Mouse (Mus musculus) forebrain, embryonic 11.5 days (tissue): ENCODE measurements around the gene Gm21985. TPM values are rescaled to one million over a fixed set of nuclear protein-coding genes. Genes with fewer than 3 reads are reported as not detected.
"Not testable (repeated sequence)": the region's sequence is repeated elsewhere in the genome, so short reads cannot be mapped to it uniquely, and the experiment has no call there.

Experiments
- ATAC-seq: fragments of 200-750 bp; cut with Nextera tagmentation; replicated peaks from 2 replicates; pipeline ENCODE4 v1.8.0; 2017; ENCODE audit warnings: moderate TSS enrichment; ENCODE audit not compliant: low FRiP score
- DNase-seq: peaks from one replicate; pipeline ENCODE4 v3.0.0-alpha.2; 2017; ENCODE audit warnings: low spot score
- H3K27ac ChIP-seq: fragments of 300-500 bp; sonication (generic); 2 replicates; pipeline ENCODE4 v1.5.1; 2014; ENCODE audit warnings: low read depth, low read length
- H3K27me3 ChIP-seq: fragments of 300-500 bp; sonication (generic); 2 replicates; pipeline ENCODE4 v1.6.1; 2014; ENCODE audit warnings: mild to moderate bottlenecking, low read length, mixed read lengths; ENCODE audit not compliant: control insufficient read depth, insufficient read depth
- H3K36me3 ChIP-seq: fragments of 300-500 bp; sonication (generic); 2 replicates; pipeline ENCODE4 v1.6.1; 2014; ENCODE audit warnings: mild to moderate bottlenecking, low read length, moderate library complexity, mixed read lengths; ENCODE audit not compliant: control insufficient read depth, insufficient read depth
- H3K4me1 ChIP-seq: fragments of 300-500 bp; sonication (generic); replicated peaks from 2 replicates; pipeline ENCODE4 v1.6.1; 2014; ENCODE audit warnings: low read length, mixed read lengths; ENCODE audit not compliant: control insufficient read depth, insufficient read depth
- H3K4me2 ChIP-seq: fragments of 300-500 bp; sonication (generic); 2 replicates; pipeline ENCODE4 v1.6.1; 2014; ENCODE audit warnings: low read depth, mild to moderate bottlenecking, low read length, moderate library complexity, mixed read lengths; ENCODE audit not compliant: severe bottlenecking
- H3K4me3 ChIP-seq: fragments of 300-500 bp; sonication (generic); 2 replicates; pipeline ENCODE4 v1.5.1; 2014; ENCODE audit warnings: low read depth, low read length
- H3K9ac ChIP-seq: fragments of 300-500 bp; sonication (generic); 2 replicates; pipeline ENCODE4 v1.6.1; 2014; ENCODE audit warnings: low read length
- H3K9me3 ChIP-seq: fragments of 300-500 bp; sonication (generic); 2 replicates; pipeline ENCODE4 v1.6.1; 2016; ENCODE audit warnings: low read length, mixed read lengths; ENCODE audit not compliant: control insufficient read depth
- WGBS: fragments of 180-500 bp; shearing (Covaris S2); extraction: QIAGEN DNeasy Blood & Tissue Kit; methylation state at CpG from one replicate; pipeline ENCODE4 v1.1.7; 2014; 5-methylcytosine and 5-hydroxymethylcytosine counted together
- polyA plus RNA-seq: library from polyadenylated mRNA; unstranded; fragments of >200 nt; fragmentation: Nextera tagmentation; extraction: Ambion mirVana; gene quantifications from 2 replicates; pipeline ENCODE4 v1.2.1, GENCODE M21; 2014

The Gm21985 gene
- polyA plus RNA-seq, 1 experiment from 2014 or later = 0.09 TPM

DNA sequence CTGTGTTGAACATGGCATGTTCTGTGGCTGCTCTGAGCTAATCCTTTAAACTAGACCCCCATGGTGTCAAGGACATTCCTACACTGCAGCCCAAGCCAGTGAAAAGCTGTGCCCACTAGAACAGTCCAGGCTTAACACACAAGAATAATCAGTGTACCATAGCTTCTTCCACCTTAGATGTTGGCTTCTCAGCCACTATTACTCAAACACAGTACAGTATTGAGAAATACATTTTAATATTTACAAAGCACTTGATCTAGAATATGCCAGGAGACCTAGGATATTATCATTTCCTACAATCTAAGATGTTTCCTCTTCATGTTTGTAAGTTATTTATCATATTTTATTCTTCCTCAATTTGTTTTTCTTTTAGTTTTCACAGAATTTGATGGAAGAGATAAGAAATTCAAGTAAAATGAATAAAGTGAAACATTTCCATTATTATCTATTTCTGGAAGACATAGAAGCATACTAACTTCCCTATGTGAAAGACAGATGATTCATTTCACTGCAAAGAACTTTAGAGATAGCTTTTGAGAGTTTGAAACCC is 182.5 kb downstream of the Gm21985 start:
- Histone ChIP-seq H3K27me3 (no peaks in the 10 kb centered on the region), H3K4me3 (no peak overlapping the region), H3K27ac (no peak overlapping the region), H3K9me3 (no peaks in the 10 kb centered on the region), H3K36me3 (no peaks in the 10 kb centered on the region), H3K4me2 (no peak overlapping the region), H3K9ac (no peak overlapping the region), H3K4me1 (no peaks in the 10 kb centered on the region)
- ATAC-seq (no peak), DNase-seq (no peak)

DNA sequence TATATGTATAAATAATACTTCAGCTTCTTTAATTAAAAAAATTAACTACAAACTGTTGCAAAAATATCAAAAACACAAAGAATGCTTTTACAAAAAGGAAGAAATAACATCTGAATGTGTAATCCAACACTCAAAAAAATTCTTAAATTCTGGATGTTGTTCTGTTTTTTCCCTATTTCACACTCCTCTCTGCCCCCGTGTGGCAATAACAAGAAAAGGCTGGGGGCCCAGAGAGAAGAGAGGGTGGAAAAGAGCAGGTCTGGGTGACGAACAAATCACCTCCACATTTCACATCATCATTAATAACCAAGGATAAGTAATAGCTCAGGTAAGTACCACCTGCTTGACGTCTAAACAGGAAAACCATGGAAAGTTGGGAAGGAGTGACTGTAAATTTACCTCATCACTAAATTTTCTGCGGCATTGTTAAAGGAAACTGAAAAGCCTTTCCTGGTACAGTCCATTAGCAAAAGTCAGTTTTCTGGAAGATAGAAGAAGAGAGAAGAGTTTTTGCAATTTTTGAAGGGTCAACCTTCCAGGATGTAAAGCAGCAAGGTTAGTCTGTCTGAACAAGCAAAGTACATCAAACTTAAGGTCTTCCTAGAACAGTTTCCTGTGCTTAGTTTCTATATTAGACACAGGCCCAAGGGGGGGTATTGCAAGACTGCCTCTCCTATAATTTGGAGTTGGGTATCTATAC is 183.6 kb downstream of the Gm21985 start:
- 37% methylated on average over 4 of the region's 4 CpGs for WGBS

DNA sequence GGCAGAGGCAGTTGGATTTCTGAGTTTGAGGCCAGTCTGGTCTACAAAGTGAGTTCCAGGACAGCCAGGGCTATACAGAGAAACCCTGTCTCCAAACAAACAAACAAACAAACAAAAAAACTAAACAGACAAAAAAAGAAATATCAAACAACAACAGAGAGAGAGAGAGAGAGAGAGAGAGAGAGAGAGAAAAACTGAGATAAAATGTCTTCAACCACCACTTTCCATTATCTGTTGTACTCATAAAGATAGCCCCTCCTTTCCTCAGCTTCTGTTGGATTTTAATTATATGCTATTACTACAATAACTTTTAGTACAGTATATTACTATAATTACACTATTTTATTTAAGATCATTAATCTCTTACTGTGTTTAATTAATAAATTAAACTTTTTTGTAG is 186.4 kb downstream of the Gm21985 start:
- not testable (repeated sequence) for H3K4me1 ChIP-seq, DNase-seq

More for the DNA sequence above, 183.6 kb downstream of the Gm21985 start:
- ATAC-seq (no peak), DNase-seq (no peak)
- Histone ChIP-seq H3K9me3 (no peaks in the 10 kb centered on the region), H3K4me3 (no peak overlapping the region), H3K9ac (no peak overlapping the region), H3K4me1 (no peaks in the 10 kb centered on the region), H3K27me3 (no peaks in the 10 kb centered on the region), H3K27ac (no peak overlapping the region), H3K4me2 (no peak overlapping the region), H3K36me3 (no peaks in the 10 kb centered on the region)

DNA sequence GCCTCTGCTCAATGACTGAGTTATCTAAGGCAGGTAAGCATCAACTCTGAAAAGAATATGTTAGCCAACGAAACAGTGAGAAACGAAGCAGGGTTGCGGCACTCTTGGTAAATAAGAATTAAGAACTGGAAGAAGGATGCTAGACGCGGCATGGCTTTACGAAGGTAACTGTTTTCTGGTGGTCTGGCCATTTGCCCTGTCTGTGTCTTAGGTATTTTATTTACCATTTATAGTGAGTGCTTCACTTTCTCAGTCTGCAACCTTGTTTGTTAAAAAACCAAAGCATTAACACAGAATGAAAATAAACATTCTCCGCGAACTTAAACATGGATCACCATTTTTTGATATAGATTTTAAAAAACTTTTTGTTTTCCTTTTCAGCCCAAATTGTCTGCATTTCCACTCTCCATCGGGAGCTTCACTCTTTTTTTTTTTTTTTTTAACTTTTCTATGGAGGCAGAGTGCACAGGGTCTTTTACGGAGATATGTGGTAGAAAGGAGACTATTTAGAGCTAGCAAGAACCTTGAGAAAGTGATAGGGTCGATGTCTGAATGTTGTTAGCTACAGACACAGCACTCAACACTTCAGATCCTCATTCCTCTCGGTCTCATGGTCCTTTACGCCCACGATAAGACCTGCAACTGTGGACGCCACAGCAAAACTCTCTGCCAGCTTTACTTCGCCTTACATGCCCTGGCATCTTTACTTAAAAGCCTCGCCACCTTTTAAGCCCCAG is 188.2 kb downstream of the Gm21985 start:
- Histone ChIP-seq H3K27ac (no peak overlapping the region), H3K9me3 (no peaks in the 10 kb centered on the region), H3K4me1 (no peaks in the 10 kb centered on the region), H3K4me3 (peak overlapping the region; percentile 81), H3K27me3 (no peaks in the 10 kb centered on the region), H3K36me3 (no peaks in the 10 kb centered on the region), H3K4me2 (peak overlapping the region; percentile 63), H3K9ac (peak overlapping the region; percentile 84)
- DNase-seq (no peak), ATAC-seq (no peak)
- 32% methylated on average over 17 of the region's 17 CpGs for WGBS

More for the DNA sequence above, 186.4 kb downstream of the Gm21985 start:
- H3K27me3 ChIP-seq, H3K4me2 ChIP-seq, H3K36me3 ChIP-seq, ATAC-seq, H3K27ac ChIP-seq, H3K9ac ChIP-seq, H3K4me3 ChIP-seq, H3K9me3 ChIP-seq: not testable (repeated sequence)

DNA sequence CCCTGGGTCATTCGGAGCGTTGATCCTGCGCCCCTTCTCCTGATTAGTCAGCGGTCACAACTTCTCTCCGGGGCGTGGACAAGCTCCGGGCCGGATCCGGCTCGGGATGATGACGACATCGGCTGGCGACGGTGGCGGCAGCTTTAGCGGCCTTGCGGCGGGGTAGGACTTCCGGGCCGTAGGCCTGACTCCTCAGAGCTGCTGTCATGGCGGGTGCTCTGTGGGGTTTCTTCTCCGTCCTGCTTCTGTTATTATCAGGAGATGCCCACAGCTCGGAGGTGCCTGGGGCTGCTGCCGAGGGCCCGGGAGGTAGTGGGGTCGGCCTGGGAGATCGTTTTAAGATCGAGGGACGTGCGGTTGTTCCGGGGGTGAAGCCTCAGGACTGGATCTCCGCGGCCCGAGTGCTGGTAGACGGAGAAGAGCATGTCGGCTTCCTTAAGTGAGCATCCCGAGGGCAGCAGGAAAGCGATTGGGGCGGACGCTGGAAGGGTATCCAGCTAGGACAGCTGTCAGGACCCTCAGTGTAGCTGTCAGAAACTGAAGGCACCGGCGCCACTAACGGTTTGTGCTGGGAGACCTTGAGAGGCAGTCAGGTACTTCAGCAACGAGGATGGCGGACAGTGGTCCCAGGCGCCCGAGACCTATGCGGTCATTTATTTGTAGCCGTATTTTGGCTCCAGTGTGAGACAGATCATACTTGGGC is 188.9 kb downstream of the Gm21985 start, which contains the start of gene Emc7:
Gene Emc7 (plus strand): TSS at position 136 of the 703 bp plus-strand sequence.
- H3K9me3 ChIP-seq = no peaks in the 10 kb centered on the region
- no peaks in the 10 kb centered on the region for H3K27me3 ChIP-seq
- H3K4me2 ChIP-seq = peak within 1 kb of the TSS; percentile 81
- ATAC-seq (peak; percentile 97), DNase-seq (peak; percentile 97)
- H3K9ac ChIP-seq = peak within 1 kb of the TSS; percentile 84
- WGBS = under 1% methylated on average over 49 of the region's 49 CpGs
- H3K36me3 ChIP-seq = no peaks in the 10 kb centered on the region; the same call in 1 of the 2 replicates
- no peaks in the 10 kb centered on the region for H3K4me1 ChIP-seq
- 0 out of 2 replicates have a peak within 1 kb of the TSS, but pooled peaks have one; percentile 18 for H3K27ac ChIP-seq
- H3K4me3 ChIP-seq = peak within 1 kb of the TSS; percentile 81

Other genes with a start within 250 kb of the Gm21985 start
- gene Olfr1311, start 241.9 kb upstream of the Gm21985 start, polyA plus RNA-seq = not detected in 2 replicates
- gene Olfr1312, start 216.1 kb upstream of the Gm21985 start, polyA plus RNA-seq = not detected in 2 replicates
- gene Olfr1313, start 188.5 kb upstream of the Gm21985 start, polyA plus RNA-seq = not detected in 2 replicates
- gene Olfr1314, start 169.5 kb upstream of the Gm21985 start, polyA plus RNA-seq = not detected in 2 replicates
- not detected in 2 replicates for gene Olfr1315-ps1, start 150.9 kb upstream of the Gm21985 start, polyA plus RNA-seq
- gene Olfr1316, start 131.3 kb upstream of the Gm21985 start, polyA plus RNA-seq = not detected in 2 replicates
- gene Olfr1317, start 126.0 kb upstream of the Gm21985 start, polyA plus RNA-seq = not detected in 2 replicates
- gene Olfr1318, start 112.1 kb upstream of the Gm21985 start, polyA plus RNA-seq = 0.08 TPM in 1 of 2 replicates, not detected in the other
- gene Lpcat4, start 26.8 kb upstream of the Gm21985 start, polyA plus RNA-seq = 12.9 and 14.2 TPM in 2 replicates
- 0.05 TPM in 1 of 2 replicates, not detected in the other for gene Nutm1, start 7.0 kb upstream of the Gm21985 start, polyA plus RNA-seq
- 157 and 176 TPM in 2 replicates for gene Nop10, start 4.4 kb upstream of the Gm21985 start, polyA plus RNA-seq
- 16.0 and 16.2 TPM in 2 replicates for gene Slc12a6, start 489 bp upstream of the Gm21985 start, polyA plus RNA-seq
- 99.7 and 111 TPM in 2 replicates for gene Emc4, start 101.7 kb downstream of the Gm21985 start, polyA plus RNA-seq
- 49.8 and 53.6 TPM in 2 replicates for gene Katnbl1, start 112.9 kb downstream of the Gm21985 start, polyA plus RNA-seq
- 9.9 and 11.6 TPM in 2 replicates for gene Emc7, start 188.7 kb downstream of the Gm21985 start, polyA plus RNA-seq
- gene Chrm5, start 214.5 kb downstream of the Gm21985 start, polyA plus RNA-seq = 0.27 TPM in 1 of 2 replicates, not detected in the other
- 5.2 and 6.1 TPM in 2 replicates for gene Aven, start 226.7 kb downstream of the Gm21985 start, polyA plus RNA-seq